Mouse (Mus musculus) kidney, adult 2 months (tissue): ENCODE data around the gene Armh3.

ENCODE experiments used
- CTCF ChIP-seq: fragments of 200-500 bp; conservative IDR thresholded peaks from 2 replicates; pipeline ENCODE4 v1.5.1; 2011; ENCODE audit warnings: low read depth, mild to moderate bottlenecking, control low read depth, low read length, moderate library complexity, mixed read lengths; ENCODE audit not compliant: insufficient read depth, insufficient read length
- POLR2A ChIP-seq: fragments of 200-500 bp; IDR thresholded peaks from one replicate; pipeline ENCODE4 v1.6.1; 2011; ENCODE audit warnings: low read depth, low read length, control low read depth

DNA sequence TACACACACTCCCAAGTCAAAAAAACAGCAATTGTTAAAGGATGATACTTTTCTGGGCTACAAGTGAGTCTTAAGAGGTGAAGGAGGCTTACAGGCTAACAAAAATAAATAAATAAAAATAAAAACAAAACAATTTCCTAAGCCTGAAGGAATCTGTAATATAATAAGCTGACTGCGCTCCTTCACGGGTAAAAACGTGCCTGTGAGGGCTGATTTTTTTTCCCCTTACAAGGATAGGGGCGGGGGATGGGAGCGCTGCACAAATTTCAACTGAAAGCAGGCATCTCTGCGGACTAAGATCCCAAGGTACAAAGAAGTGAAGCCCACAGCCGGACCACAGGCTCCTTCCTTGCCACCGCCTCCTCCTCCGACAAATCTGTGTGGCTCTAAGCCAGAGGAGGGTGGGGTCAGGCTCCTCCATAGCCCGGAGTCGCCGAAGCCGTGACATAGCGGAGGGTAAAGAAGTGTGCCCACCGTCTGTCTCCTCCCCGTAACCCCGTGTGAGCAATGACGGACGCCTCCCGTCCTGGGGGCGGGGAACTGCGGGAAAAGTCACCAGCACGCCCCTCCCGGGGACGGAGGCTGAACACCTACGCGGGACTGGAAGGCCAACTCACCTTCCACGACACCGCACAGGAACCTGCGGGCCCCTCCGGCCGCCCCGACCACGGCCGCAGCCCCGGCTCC lies 215.8 kb downstream of the Armh3 start:
- TF ChIP-seq CTCF (no peak), POLR2A (no peak)
